Mouse (Mus musculus) intestine, embryonic 16.5 days (tissue): ENCODE results near the gene Dock7. TPM values are rescaled to one million over a fixed set of nuclear protein-coding genes. Genes with fewer than 3 reads are reported as not detected.
A peak's percentile ranks its signal among the peaks of the same experiment; 100 is the strongest.

Experiments used
- ATAC-seq: fragments of 200-750 bp; cut with Nextera tagmentation; 2 replicates; pipeline ENCODE4 v1.8.0; 2017; ENCODE audit warnings: moderate TSS enrichment, moderate library complexity
- H3K27ac ChIP-seq: fragments of 300-500 bp; sonication (generic); 2 replicates; pipeline ENCODE4 v1.5.1; 2014; ENCODE audit warnings: mild to moderate bottlenecking, low read length
- H3K27me3 ChIP-seq: fragments of 300-500 bp; sonication (generic); replicated peaks from 2 replicates; pipeline ENCODE4 v1.6.1; 2014; ENCODE audit warnings: low read length, control low read depth, mixed read lengths; ENCODE audit not compliant: control insufficient read depth, insufficient read depth
- H3K36me3 ChIP-seq: fragments of 300-500 bp; sonication (generic); 2 replicates; pipeline ENCODE4 v1.6.1; 2014; ENCODE audit warnings: low read length, control low read depth; ENCODE audit not compliant: control insufficient read depth, insufficient read depth
- H3K4me1 ChIP-seq: fragments of 300-500 bp; sonication (generic); 2 replicates; pipeline ENCODE4 v1.6.1; 2014; ENCODE audit warnings: low read length, control low read depth, mixed read lengths; ENCODE audit not compliant: control insufficient read depth, insufficient read depth
- H3K4me2 ChIP-seq: fragments of 300-500 bp; sonication (generic); 2 replicates; pipeline ENCODE4 v1.6.1; 2014; ENCODE audit warnings: low read depth, low read length, control low read depth
- H3K4me3 ChIP-seq: fragments of 300-500 bp; sonication (generic); 2 replicates; pipeline ENCODE4 v1.5.1; 2014; ENCODE audit warnings: mild to moderate bottlenecking, low read length
- H3K9ac ChIP-seq: fragments of 300-500 bp; sonication (generic); 2 replicates; pipeline ENCODE4 v1.6.1; 2014; ENCODE audit warnings: low read depth, low read length
- H3K9me3 ChIP-seq: fragments of 300-500 bp; sonication (generic); 2 replicates; pipeline ENCODE4 v1.6.1; 2016; ENCODE audit warnings: low read length, control low read depth; ENCODE audit not compliant: control insufficient read depth
- WGBS: fragments of 180-500 bp; shearing (Covaris S2); extraction: QIAGEN DNeasy Blood & Tissue Kit; methylation state at CpG from one replicate; pipeline ENCODE4 v1.1.7; 2014; 5-methylcytosine and 5-hydroxymethylcytosine counted together
- polyA plus RNA-seq: library from polyadenylated mRNA; unstranded; fragments of >200 nt; fragmentation: Nextera tagmentation; extraction: Ambion mirVana; gene quantifications from 2 replicates; pipeline ENCODE4 v1.2.1, GENCODE M21; 2015

Dock7 gene
- polyA plus RNA-seq, 1 experiment from 2014 or later: 32.8 TPM

- Histone ChIP-seq H3K36me3 (no peaks in the 10 kb centered on the region), H3K4me1 (0 out of 2 replicates have a peak, but pooled peaks cover 3% of the 10 kb centered on the region), H3K4me3 (no peak overlapping the region), H3K9me3 (no peaks in the 10 kb centered on the region), H3K9ac (no peak overlapping the region), H3K27ac (peak overlapping the region; percentile 75), H3K4me2 (no peak overlapping the region), H3K27me3 (no peaks in the 10 kb centered on the region)
- ATAC-seq: peak; percentile 96
- 49% methylated on average over 9 of the region's 9 CpGs for WGBS
Measured at GRCm38 (mm10) chr4:99131227-99131653, 10.5 kb upstream of the Dock7 start.

DNA sequence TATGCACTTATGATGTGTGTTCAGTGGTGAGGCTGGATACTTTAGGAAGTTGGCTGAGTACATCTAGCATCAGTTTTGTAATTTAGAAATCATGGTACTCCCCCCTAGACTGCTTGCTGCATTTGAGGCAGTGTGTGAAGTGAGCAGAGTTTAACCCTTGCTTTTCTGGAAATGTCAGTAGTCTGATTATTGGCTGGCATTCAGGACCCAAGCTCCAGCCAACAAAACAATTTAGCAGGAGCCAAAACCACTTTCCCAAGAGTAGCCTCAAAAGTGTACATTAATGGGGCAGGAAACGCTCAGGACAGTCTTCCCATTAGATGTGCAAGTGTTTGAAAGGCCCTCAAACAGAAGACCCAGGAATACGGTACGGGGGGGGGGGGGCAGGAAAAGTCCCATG, 2.8 kb upstream of the Dock7 start:
- H3K9me3 ChIP-seq: no peaks in the 10 kb centered on the region
- H3K4me3 ChIP-seq: no peak overlapping the region
- H3K9ac ChIP-seq: no peak overlapping the region
- 43% methylated on average over 3 of the region's 3 CpGs for WGBS
- H3K27me3 ChIP-seq: no peaks in the 10 kb centered on the region
- peaks cover 28% of the 10 kb centered on the region for H3K4me1 ChIP-seq
- no peak overlapping the region for H3K27ac ChIP-seq
- no peak for ATAC-seq
- H3K36me3 ChIP-seq: no peaks in the 10 kb centered on the region
- no peak overlapping the region for H3K4me2 ChIP-seq

- H3K9me3 ChIP-seq: no peaks in the 10 kb centered on the region
- no peak overlapping the region for H3K9ac ChIP-seq
- WGBS: 54% methylated on average over 1 of the region's 1 CpGs
- no peak overlapping the region for H3K27ac ChIP-seq
- no peaks in the 10 kb centered on the region for H3K36me3 ChIP-seq
- peaks cover 30% of the 10 kb centered on the region for H3K4me1 ChIP-seq
- no peak overlapping the region for H3K4me2 ChIP-seq
- H3K27me3 ChIP-seq: no peaks in the 10 kb centered on the region
- no peak for ATAC-seq
- H3K4me3 ChIP-seq: no peak overlapping the region
Measured at GRCm38 (mm10) chr4:99122786-99123185, 2.1 kb upstream of the Dock7 start.

GRCm38 (mm10) chr4:99122047-99122446, 1.3 kb upstream of the Dock7 start:
- H3K4me2 ChIP-seq: no peak overlapping the region
- 59% methylated on average over 3 of the region's 3 CpGs for WGBS

GRCm38 (mm10) chr4:99121123-99121755, 524 bp upstream of the Dock7 start:
- no peaks in the 10 kb centered on the region for H3K27me3 ChIP-seq
- H3K9ac ChIP-seq: peak overlapping the region; percentile 97
- H3K36me3 ChIP-seq: no peaks in the 10 kb centered on the region
- H3K4me1 ChIP-seq: peaks cover 34% of the 10 kb centered on the region
- ATAC-seq: peak; percentile 39
- 5% methylated on average over 17 of the region's 17 CpGs for WGBS
- H3K4me2 ChIP-seq: peak overlapping the region; percentile 87
- peak overlapping the region; percentile 54; the same call in 1 of the 2 replicates for H3K27ac ChIP-seq
- peak overlapping the region; percentile 85 for H3K4me3 ChIP-seq
- H3K9me3 ChIP-seq: no peaks in the 10 kb centered on the region

More at GRCm38 (mm10) chr4:99122047-99122446, 1.3 kb upstream of the Dock7 start:
- H3K27me3 ChIP-seq: no peaks in the 10 kb centered on the region
- H3K9me3 ChIP-seq: no peaks in the 10 kb centered on the region
- ATAC-seq: no peak
- H3K4me3 ChIP-seq: no peak overlapping the region
- no peak overlapping the region; the same call in 1 of the 2 replicates for H3K27ac ChIP-seq
- H3K9ac ChIP-seq: no peak overlapping the region
- H3K4me1 ChIP-seq: peaks cover 30% of the 10 kb centered on the region
- no peaks in the 10 kb centered on the region for H3K36me3 ChIP-seq

GRCm38 (mm10) chr4:99119051-99119450, 1.7 kb downstream of the Dock7 start:
- no peak overlapping the region for H3K4me3 ChIP-seq
- H3K27ac ChIP-seq: no peak overlapping the region
- ATAC-seq: no peak
- no peak overlapping the region for H3K9ac ChIP-seq
- no peaks in the 10 kb centered on the region for H3K9me3 ChIP-seq
- peaks cover 39% of the 10 kb centered on the region for H3K4me1 ChIP-seq
- no peaks in the 10 kb centered on the region for H3K36me3 ChIP-seq
- peak overlapping the region; percentile 14 for H3K4me2 ChIP-seq
- 40% methylated on average over 5 of the region's 5 CpGs for WGBS
- no peaks in the 10 kb centered on the region for H3K27me3 ChIP-seq

DNA sequence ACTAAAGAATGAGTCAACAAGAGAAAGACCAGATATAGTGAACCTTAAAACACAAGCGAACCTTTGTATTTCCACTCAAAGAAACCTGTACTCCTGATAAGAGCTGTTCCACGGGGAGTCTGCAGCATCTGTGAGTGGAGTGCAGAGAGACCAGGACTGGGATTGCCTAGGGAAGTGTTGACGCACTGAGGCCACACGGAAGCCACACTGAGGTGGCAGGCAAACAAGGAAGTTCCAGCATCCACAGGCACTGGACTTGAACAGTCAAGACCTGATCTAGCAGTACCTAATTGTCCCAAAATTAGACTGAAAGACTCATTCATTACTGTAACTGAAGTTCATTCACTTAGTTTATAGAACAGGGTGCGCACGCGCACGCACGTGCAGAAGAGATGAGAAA, 4.9 kb downstream of the Dock7 start:
- Histone ChIP-seq H3K27ac (peak overlapping the region; percentile 76), H3K27me3 (no peaks in the 10 kb centered on the region), H3K4me3 (no peak overlapping the region), H3K36me3 (no peaks in the 10 kb centered on the region), H3K9me3 (no peaks in the 10 kb centered on the region), H3K4me2 (peak overlapping the region; percentile 28; the same call in 1 of the 2 replicates), H3K9ac (0 out of 2 replicates have a peak overlapping the region, but pooled peaks have one; percentile 1), H3K4me1 (peaks cover 26% of the 10 kb centered on the region)
- ATAC-seq: peak; percentile 49
- 59% methylated on average over 9 of the region's 9 CpGs for WGBS

DNA sequence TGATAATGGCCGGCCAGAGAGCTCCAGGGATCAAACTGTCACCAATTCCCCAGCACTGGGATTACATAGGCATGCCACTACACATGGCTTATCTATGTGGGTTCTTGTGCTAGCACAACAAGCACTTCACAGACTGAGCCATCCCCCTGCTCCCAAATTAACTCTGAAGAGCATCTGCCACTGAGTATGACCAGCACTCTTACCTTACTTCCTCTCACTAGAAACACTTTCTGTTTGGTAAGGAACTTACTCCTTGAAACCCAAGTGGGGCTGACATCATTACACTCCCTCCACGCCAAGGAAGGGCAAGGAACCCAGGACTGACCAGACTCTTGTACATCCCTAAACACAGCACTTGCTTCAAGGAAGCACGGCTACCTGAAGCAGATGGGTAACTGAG, 9.0 kb downstream of the Dock7 start:
- peaks cover 27% of the 10 kb centered on the region for H3K4me1 ChIP-seq
- no peaks in the 10 kb centered on the region for H3K9me3 ChIP-seq
- no peak overlapping the region for H3K4me3 ChIP-seq
- no peaks in the 10 kb centered on the region for H3K36me3 ChIP-seq
- no peak overlapping the region for H3K27ac ChIP-seq
- no peak overlapping the region for H3K9ac ChIP-seq
- no peaks in the 10 kb centered on the region for H3K27me3 ChIP-seq
- no peak overlapping the region for H3K4me2 ChIP-seq
- WGBS: 78% methylated on average over 3 of the region's 3 CpGs
- no peak for ATAC-seq

DNA sequence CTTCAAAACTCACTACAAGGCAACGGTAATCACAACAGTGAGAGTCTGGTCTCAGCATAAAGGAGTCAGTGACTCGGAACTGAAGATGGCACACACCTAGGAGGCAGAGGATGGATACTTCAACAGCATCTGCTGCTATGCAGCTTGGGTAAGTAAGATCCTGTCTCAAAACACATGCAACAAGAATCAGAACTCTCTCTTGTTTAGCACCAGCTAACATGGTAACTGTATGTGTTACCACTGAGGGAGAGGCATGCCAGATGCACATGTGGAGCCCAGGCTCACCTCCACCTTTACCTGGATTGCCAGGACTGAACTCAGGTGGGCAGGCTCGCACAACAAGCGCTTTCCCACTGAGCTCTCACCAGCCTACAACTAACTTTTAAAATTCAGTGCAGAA, 11.9 kb downstream of the Dock7 start:
- H3K36me3 ChIP-seq: no peaks in the 10 kb centered on the region
- peaks cover 18% of the 10 kb centered on the region for H3K4me1 ChIP-seq
- no peaks in the 10 kb centered on the region for H3K9me3 ChIP-seq
- WGBS: 89% methylated on average over 4 of the region's 4 CpGs
- no peak overlapping the region for H3K27ac ChIP-seq
- no peak for ATAC-seq
- H3K27me3 ChIP-seq: no peaks in the 10 kb centered on the region
- no peak overlapping the region for H3K4me3 ChIP-seq
- H3K9ac ChIP-seq: no peak overlapping the region
- no peak overlapping the region for H3K4me2 ChIP-seq

DNA sequence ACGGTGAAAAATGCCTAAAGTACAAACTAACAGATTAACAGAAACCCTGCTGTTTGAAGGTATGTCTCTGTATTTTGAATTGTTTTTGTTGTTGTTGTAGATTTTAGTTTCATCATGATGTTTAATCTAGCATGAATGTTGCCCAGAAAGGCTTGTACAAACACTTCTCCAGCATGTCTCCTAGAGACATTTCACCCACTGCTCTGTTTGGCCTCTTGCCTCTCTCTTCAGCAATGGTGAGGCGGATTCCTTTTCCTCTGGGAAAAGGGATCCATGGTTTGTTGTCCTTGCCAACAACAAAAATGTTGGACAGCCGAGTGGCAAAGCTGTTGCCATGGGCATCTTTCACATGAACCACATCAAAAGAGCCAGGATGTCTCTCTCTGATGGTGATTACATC, 17.9 kb downstream of the Dock7 start:
- no peaks in the 10 kb centered on the region for H3K36me3 ChIP-seq
- H3K4me2 ChIP-seq: no peak overlapping the region
- WGBS: 89% methylated on average over 3 of the region's 3 CpGs
- no peaks in the 10 kb centered on the region for H3K9me3 ChIP-seq
- H3K4me1 ChIP-seq: peaks cover 7% of the 10 kb centered on the region
- H3K27ac ChIP-seq: no peak overlapping the region
- H3K27me3 ChIP-seq: no peaks in the 10 kb centered on the region
- H3K9ac ChIP-seq: no peak overlapping the region
- no peak for ATAC-seq
- no peak overlapping the region for H3K4me3 ChIP-seq
